Mouse (Mus musculus): ENCODE data around the gene Fgf7.

DNA sequence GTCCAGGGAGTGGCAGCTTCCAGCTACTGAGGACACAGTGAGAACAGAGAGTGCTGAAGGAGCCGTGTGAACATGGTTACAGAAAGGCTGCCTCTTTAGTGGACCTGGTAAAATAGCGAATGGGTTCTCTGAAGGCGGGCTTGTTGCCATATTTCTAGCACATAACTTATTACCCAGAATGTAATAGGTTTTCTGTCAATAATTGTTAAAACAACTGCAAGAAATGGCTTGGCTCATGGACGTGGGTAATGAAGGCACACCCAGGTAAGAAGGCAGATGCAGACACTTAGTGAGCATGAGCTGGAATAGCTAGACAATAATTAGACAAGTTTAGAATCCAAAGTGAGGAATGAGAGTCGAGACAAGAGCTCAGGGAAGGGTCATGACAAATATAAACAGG, 32.2 kb upstream of the Fgf7 start:
- TF ChIP-seq CTCF (conservative IDR thresholded peaks at IDR 0.05; ENCODE audit: low read length), result no peak
- TF ChIP-seq POU5F1 (IDR thresholded peaks at IDR 0.05; ENCODE audit: borderline replicate concordance, low read length), result no peak

All from E14TG2a.4 (cell line).